Mouse (Mus musculus): Measurements from ENCODE around the gene Smyd5.

The Smyd5 gene

GRCm38 (mm10) chr6:85450697-85451663 is 19.2 kb downstream of the Smyd5 start, which contains the start of gene Cct7:
Gene Cct7 (plus strand): TSS chr6:85451514.
- peak; percentile 98 for DNase-seq

- DNase-seq = peak; percentile 99
Observed at GRCm38 (mm10) chr6:85451664-85452410, 20.0 kb downstream of the Smyd5 start, which contains the start of gene Pradc1. Gene Pradc1 (minus strand): TSS chr6:85451970.

GRCm38 (mm10) chr6:85452411-85452665 is 20.5 kb downstream of the Smyd5 start:
- DNase-seq = no peak

- DNase-seq = no peak
Observed at GRCm38 (mm10) chr6:85452816-85453215, 21.0 kb downstream of the Smyd5 start.

- DNase-seq = no peak
Observed at GRCm38 (mm10) chr6:85459621-85460020, 27.8 kb downstream of the Smyd5 start.

- DNase-seq = peak; percentile 49
Observed at GRCm38 (mm10) chr6:85465381-85465780, 33.6 kb downstream of the Smyd5 start.

- no peak for DNase-seq
Observed at GRCm38 (mm10) chr6:85469660-85470430, 38.1 kb downstream of the Smyd5 start.

GRCm38 (mm10) chr6:85471962-85472361 is 40.2 kb downstream of the Smyd5 start:
- no peak for DNase-seq

- no peak for DNase-seq
Observed at GRCm38 (mm10) chr6:85472542-85472941, 40.8 kb downstream of the Smyd5 start.

GRCm38 (mm10) chr6:85475581-85475980 is 43.8 kb downstream of the Smyd5 start:
- no peak for DNase-seq

GRCm38 (mm10) chr6:85477366-85477917 is 45.7 kb downstream of the Smyd5 start:
- DNase-seq = no peak

- DNase-seq = no peak
Observed at GRCm38 (mm10) chr6:85478416-85478815, 46.6 kb downstream of the Smyd5 start.

- no peak for DNase-seq
Observed at GRCm38 (mm10) chr6:85479979-85480378, 48.2 kb downstream of the Smyd5 start.

GRCm38 (mm10) chr6:85480685-85481084 is 48.9 kb downstream of the Smyd5 start:
- DNase-seq = no peak

GRCm38 (mm10) chr6:85483843-85484721 is 52.3 kb downstream of the Smyd5 start:
- DNase-seq = peak; percentile 55

- DNase-seq = no peak
Observed at GRCm38 (mm10) chr6:85485738-85486137, 53.9 kb downstream of the Smyd5 start.

- DNase-seq = no peak
Observed at GRCm38 (mm10) chr6:85488510-85488909, 56.7 kb downstream of the Smyd5 start.

GRCm38 (mm10) chr6:85489717-85490116 is 57.9 kb downstream of the Smyd5 start:
- DNase-seq = no peak

- DNase-seq = no peak
Observed at GRCm38 (mm10) chr6:85490252-85490651, 58.5 kb downstream of the Smyd5 start.

GRCm38 (mm10) chr6:85491606-85492005 is 59.8 kb downstream of the Smyd5 start:
- no peak for DNase-seq
